Comparison of ENCODE assay signal across 8 mouse cellular contexts in genomic region chr14:51740347-51741170, GRCm38 (mm10). TPM values are rescaled to one million over a fixed set of nuclear protein-coding genes. Genes with fewer than 3 reads are reported as not detected.
DNase-seq lines count a peak whose midpoint lies in the region; ATAC-seq and TF ChIP-seq lines count a peak whose summit lies in the region.

No protein-coding gene starts in this region.

- TF ChIP-seq CTCF in intestine, postnatal 0 days (IDR thresholded peaks at IDR 0.05; ENCODE audit: low read depth), result no peak
- TF ChIP-seq CTCF in olfactory bulb, adult 2 months (IDR thresholded peaks at IDR 0.05; ENCODE audit: insufficient read depth, low read depth, low read length), result no peak

- H3K4me2 ChIP-seq in liver, embryonic 11.5 days, result peak overlapping the region; percentile 51
- H3K4me2 ChIP-seq in embryonic facial prominence, embryonic 13.5 days, result peak overlapping the region; percentile 88
- H3K4me2 ChIP-seq in intestine, postnatal 0 days (replicated peaks; ENCODE audit: low read depth), result peak overlapping the region; percentile 59

- peaks cover 42% of the 10 kb centered on the region for H3K27me3 ChIP-seq in liver, embryonic 11.5 days (replicated peaks; ENCODE audit: control insufficient read depth, insufficient read depth, low read length)
- H3K27me3 ChIP-seq in embryonic facial prominence, embryonic 13.5 days, result peaks cover 55% of the 10 kb centered on the region
- H3K27me3 ChIP-seq in intestine, postnatal 0 days (replicated peaks; ENCODE audit: control insufficient read depth, insufficient read depth, low read length), result peaks cover 35% of the 10 kb centered on the region

- no peak for ATAC-seq in liver, embryonic 11.5 days (replicated peaks; ENCODE audit: low FRiP score)
- 0 out of 2 replicates have a peak, but pooled peaks have one; percentile 56 for ATAC-seq in embryonic facial prominence, embryonic 13.5 days (ENCODE audit: insufficient number of reproducible peaks, insufficient read depth, low FRiP score, low TSS enrichment, low read depth)
- no peak for ATAC-seq in intestine, postnatal 0 days

- no peak overlapping the region for H3K9ac ChIP-seq in liver, embryonic 11.5 days (ENCODE audit: low read depth, low read length)
- H3K9ac ChIP-seq in embryonic facial prominence, embryonic 13.5 days, result peak overlapping the region; percentile 67
- no peak overlapping the region for H3K9ac ChIP-seq in intestine, postnatal 0 days (ENCODE audit: low read depth, low read length)

- no peak overlapping the region for H3K27ac ChIP-seq in liver, embryonic 11.5 days (ENCODE audit: low read depth, low read length)
- H3K27ac ChIP-seq in embryonic facial prominence, embryonic 13.5 days, result no peak overlapping the region
- H3K27ac ChIP-seq in intestine, postnatal 0 days (ENCODE audit: low read depth, low read length), result no peak overlapping the region
- H3K27ac ChIP-seq in olfactory bulb, adult 2 months (ENCODE audit: insufficient read depth, low read depth, low read length), result no peak overlapping the region

- 1% methylated on average over 42 of the region's 42 CpGs for WGBS in liver, embryonic 11.5 days
- WGBS in embryonic facial prominence, embryonic 13.5 days, result under 1% methylated on average over 42 of the region's 42 CpGs
- under 1% methylated on average over 42 of the region's 42 CpGs for WGBS in intestine, postnatal 0 days
- 2% methylated on average over 42 of the region's 42 CpGs for WGBS in olfactory bulb, adult 2 months

- H3K4me3 ChIP-seq in liver, embryonic 11.5 days (ENCODE audit: low read depth, low read length), result peak overlapping the region; percentile 33
- peak overlapping the region; percentile 50 for H3K4me3 ChIP-seq in embryonic facial prominence, embryonic 13.5 days
- H3K4me3 ChIP-seq in intestine, postnatal 0 days (ENCODE audit: low read depth, low read length), result peak overlapping the region; percentile 27
- H3K4me3 ChIP-seq in olfactory bulb, adult 2 months (ENCODE audit: insufficient read depth, low read depth, low read length), result peak overlapping the region; percentile 8; the same call in 1 of the 2 replicates

- no peaks in the 10 kb centered on the region for H3K9me3 ChIP-seq in liver, embryonic 11.5 days (ENCODE audit: control insufficient read depth, low read length)
- no peaks in the 10 kb centered on the region for H3K9me3 ChIP-seq in embryonic facial prominence, embryonic 13.5 days
- H3K9me3 ChIP-seq in intestine, postnatal 0 days (ENCODE audit: control insufficient read depth), result no peaks in the 10 kb centered on the region

- H3K4me1 ChIP-seq in liver, embryonic 11.5 days (replicated peaks; ENCODE audit: control insufficient read depth, insufficient read depth, low read length), result no peaks in the 10 kb centered on the region
- peaks cover 27% of the 10 kb centered on the region for H3K4me1 ChIP-seq in embryonic facial prominence, embryonic 13.5 days
- no peaks in the 10 kb centered on the region for H3K4me1 ChIP-seq in intestine, postnatal 0 days (replicated peaks; ENCODE audit: control insufficient read depth, insufficient read depth, low read length)
- H3K4me1 ChIP-seq in olfactory bulb, adult 2 months (ENCODE audit: control insufficient read depth, insufficient read depth, low read length), result peaks cover 29% of the 10 kb centered on the region

- H3K36me3 ChIP-seq in liver, embryonic 11.5 days (ENCODE audit: control insufficient read depth, insufficient read depth, low read length), result no peaks in the 10 kb centered on the region
- H3K36me3 ChIP-seq in embryonic facial prominence, embryonic 13.5 days, result no peaks in the 10 kb centered on the region
- H3K36me3 ChIP-seq in intestine, postnatal 0 days (ENCODE audit: control insufficient read depth, insufficient read depth), result no peaks in the 10 kb centered on the region

- no peak for TF ChIP-seq POLR2A in olfactory bulb, adult 2 months (IDR thresholded peaks at IDR 0.05; ENCODE audit: insufficient read depth, low read depth, low read length)

- peak; percentile 41 for DNase-seq in liver, embryonic 11.5 days (ENCODE audit: low spot score)
- no peak for DNase-seq in liver
- DNase-seq in urinary bladder, postnatal 14 days (ENCODE audit: low spot score), result no peak
- no peak for DNase-seq in cerebellum, postnatal 25 days
- DNase-seq in lung, postnatal 10 days, result no peak

RNA-seq across cellular contexts. Expression of gene Gm5800, which starts 23.6 kb away (rescaled TPM):
- polyA plus RNA-seq in liver, embryonic 11.5 days (2014; fragmentation: Nextera tagmentation; extraction: Ambion mirVana), result not detected in 2 replicates
- polyA plus RNA-seq in embryonic facial prominence, embryonic 13.5 days (2015; fragmentation: Nextera tagmentation; extraction: Ambion mirVana), result not detected in 2 replicates
- polyA plus RNA-seq in intestine, postnatal 0 days (2015; fragmentation: Nextera tagmentation; extraction: Ambion mirVana), result not detected in 2 replicates
- polyA plus RNA-seq in olfactory bulb, adult 2 months (2012; ENCODE audit: insufficient read depth, insufficient read length, low replicate concordance, missing spikeins), result not detected in 2 replicates

RNA-seq across cellular contexts. Expression of gene Ang4, which starts 32.8 kb away (rescaled TPM):
- polyA plus RNA-seq in liver, embryonic 11.5 days (2014; fragmentation: Nextera tagmentation; extraction: Ambion mirVana), result not detected in 2 replicates
- not detected in 2 replicates for polyA plus RNA-seq in embryonic facial prominence, embryonic 13.5 days (2015; fragmentation: Nextera tagmentation; extraction: Ambion mirVana)
- polyA plus RNA-seq in intestine, postnatal 0 days (2015; fragmentation: Nextera tagmentation; extraction: Ambion mirVana), result 7.2 and 12.3 TPM in 2 replicates
- not detected in 2 replicates for polyA plus RNA-seq in olfactory bulb, adult 2 months (2012; ENCODE audit: insufficient read depth, insufficient read length, low replicate concordance, missing spikeins)

RNA-seq across cellular contexts. Expression of gene Gm17079, which starts 45.3 kb away (rescaled TPM):
- polyA plus RNA-seq in liver, embryonic 11.5 days (2014; fragmentation: Nextera tagmentation; extraction: Ambion mirVana), result not detected in 2 replicates
- not detected in 2 replicates for polyA plus RNA-seq in embryonic facial prominence, embryonic 13.5 days (2015; fragmentation: Nextera tagmentation; extraction: Ambion mirVana)
- not detected in 2 replicates for polyA plus RNA-seq in intestine, postnatal 0 days (2015; fragmentation: Nextera tagmentation; extraction: Ambion mirVana)
- not detected in 2 replicates for polyA plus RNA-seq in olfactory bulb, adult 2 months (2012; ENCODE audit: insufficient read depth, insufficient read length, low replicate concordance, missing spikeins)

RNA-seq across cellular contexts. Expression of gene AY358078, which starts 59.3 kb away (rescaled TPM):
- not detected in 2 replicates for polyA plus RNA-seq in liver, embryonic 11.5 days (2014; fragmentation: Nextera tagmentation; extraction: Ambion mirVana)
- polyA plus RNA-seq in embryonic facial prominence, embryonic 13.5 days (2015; fragmentation: Nextera tagmentation; extraction: Ambion mirVana), result not detected in 2 replicates
- not detected in 2 replicates for polyA plus RNA-seq in intestine, postnatal 0 days (2015; fragmentation: Nextera tagmentation; extraction: Ambion mirVana)
- not detected in 2 replicates for polyA plus RNA-seq in olfactory bulb, adult 2 months (2012; ENCODE audit: insufficient read depth, insufficient read length, low replicate concordance, missing spikeins)
